Mouse (Mus musculus) liver, embryonic 14.5 days (tissue): ENCODE measurements around the gene Pnmt.

Experiments
- CTCF ChIP-seq: IDR thresholded peaks from 2 replicates; pipeline ENCODE4 v1.5.1; 2016; ENCODE audit warnings: antibody characterized with exemption, low read depth, control low read depth
- EP300 ChIP-seq: IDR thresholded peaks from 2 replicates; pipeline ENCODE4 v1.6.1; 2016; ENCODE audit warnings: antibody characterized with exemption, low read depth

GRCm38 (mm10) chr11:98374266-98374665, 12.0 kb upstream of the Pnmt start:
- TF ChIP-seq CTCF: no peak
- TF ChIP-seq EP300: no peak
